Mouse (Mus musculus): Measurements from ENCODE around the gene Cyp2w1.

Cyp2w1 gene

GRCm38 (mm10) chr5:139331742-139332141 is 20.7 kb upstream of the Cyp2w1 start:
- DNase-seq (ENCODE audit: inconsistent age in 2 of 2, low spot score in 1 of 2): peak; percentile 75 to 93

- peak in 1 of 2 experiments; percentile 21 for DNase-seq (ENCODE audit: inconsistent age in 2 of 2, low spot score in 1 of 2)
Observed at GRCm38 (mm10) chr5:139332590-139333272, 19.7 kb upstream of the Cyp2w1 start.

- peak in 1 of 2 experiments; percentile 58 for DNase-seq (ENCODE audit: inconsistent age in 2 of 2, low spot score in 1 of 2)
Observed at GRCm38 (mm10) chr5:139333301-139334013, 19.0 kb upstream of the Cyp2w1 start.

- DNase-seq (ENCODE audit: inconsistent age in 2 of 2, low spot score in 1 of 2): peak in 1 of 2 experiments; percentile 26
Observed at GRCm38 (mm10) chr5:139334394-139334793, 18.0 kb upstream of the Cyp2w1 start.

- DNase-seq (ENCODE audit: inconsistent age in 2 of 2, low spot score in 1 of 2): no peak
Observed at GRCm38 (mm10) chr5:139335634-139336033, 16.8 kb upstream of the Cyp2w1 start.

GRCm38 (mm10) chr5:139337826-139338370 is 14.5 kb upstream of the Cyp2w1 start:
- peak in 1 of 2 experiments; percentile 30 for DNase-seq (ENCODE audit: inconsistent age in 2 of 2, low spot score in 1 of 2)

GRCm38 (mm10) chr5:139338403-139338802 is 14.0 kb upstream of the Cyp2w1 start:
- no peak for DNase-seq (ENCODE audit: inconsistent age in 2 of 2, low spot score in 1 of 2)

- DNase-seq (ENCODE audit: inconsistent age in 2 of 2, low spot score in 1 of 2): no peak
Observed at GRCm38 (mm10) chr5:139338891-139339290, 13.5 kb upstream of the Cyp2w1 start.

GRCm38 (mm10) chr5:139344021-139344686 is 8.3 kb upstream of the Cyp2w1 start:
- DNase-seq (ENCODE audit: inconsistent age in 2 of 2, low spot score in 1 of 2): peak; percentile 77 to 92

- DNase-seq (ENCODE audit: inconsistent age in 2 of 2, low spot score in 1 of 2): peak; percentile 97 to 99
Observed at GRCm38 (mm10) chr5:139344687-139345363, 7.6 kb upstream of the Cyp2w1 start.

- DNase-seq (ENCODE audit: inconsistent age in 2 of 2, low spot score in 1 of 2): no peak
Observed at GRCm38 (mm10) chr5:139345364-139345714, 7.1 kb upstream of the Cyp2w1 start.

GRCm38 (mm10) chr5:139347225-139347624 is 5.2 kb upstream of the Cyp2w1 start:
- DNase-seq (ENCODE audit: inconsistent age in 2 of 2, low spot score in 1 of 2): no peak

- no peak for DNase-seq (ENCODE audit: inconsistent age in 2 of 2, low spot score in 1 of 2)
Observed at GRCm38 (mm10) chr5:139349713-139350112, 2.7 kb upstream of the Cyp2w1 start.

GRCm38 (mm10) chr5:139351134-139351533 is 1.3 kb upstream of the Cyp2w1 start, which contains the start of gene Cox19:
Gene Cox19, minus strand, starts transcription at chr5:139351418.
- DNase-seq (ENCODE audit: inconsistent age in 2 of 2, low spot score in 1 of 2): no peak

GRCm38 (mm10) chr5:139351628-139352027 is 789 bp upstream of the Cyp2w1 start:
- no peak for DNase-seq (ENCODE audit: inconsistent age in 2 of 2, low spot score in 1 of 2)

- DNase-seq (ENCODE audit: inconsistent age in 2 of 2, low spot score in 1 of 2): peak in 1 of 2 experiments; percentile 48
Observed at GRCm38 (mm10) chr5:139353496-139353895, 1.1 kb downstream of the Cyp2w1 start.

- DNase-seq (ENCODE audit: inconsistent age in 2 of 2, low spot score in 1 of 2): no peak
Observed at GRCm38 (mm10) chr5:139353946-139354345, 1.5 kb downstream of the Cyp2w1 start.

GRCm38 (mm10) chr5:139355235-139355772 is 2.9 kb downstream of the Cyp2w1 start:
- DNase-seq (ENCODE audit: inconsistent age in 2 of 2, low spot score in 1 of 2): peak; percentile 81 to 93

- peak in 1 of 2 experiments; percentile 62 for DNase-seq (ENCODE audit: inconsistent age in 2 of 2, low spot score in 1 of 2)
Observed at GRCm38 (mm10) chr5:139358653-139359052, 6.2 kb downstream of the Cyp2w1 start.

- no peak for DNase-seq (ENCODE audit: inconsistent age in 2 of 2, low spot score in 1 of 2)
Observed at GRCm38 (mm10) chr5:139359244-139359643, 6.8 kb downstream of the Cyp2w1 start.

GRCm38 (mm10) chr5:139363858-139364257 is 11.4 kb downstream of the Cyp2w1 start:
- no peak for DNase-seq (ENCODE audit: inconsistent age in 2 of 2, low spot score in 1 of 2)
